Mouse (Mus musculus): ENCODE measurements around the gene Alox8.

The Alox8 gene

DNA sequence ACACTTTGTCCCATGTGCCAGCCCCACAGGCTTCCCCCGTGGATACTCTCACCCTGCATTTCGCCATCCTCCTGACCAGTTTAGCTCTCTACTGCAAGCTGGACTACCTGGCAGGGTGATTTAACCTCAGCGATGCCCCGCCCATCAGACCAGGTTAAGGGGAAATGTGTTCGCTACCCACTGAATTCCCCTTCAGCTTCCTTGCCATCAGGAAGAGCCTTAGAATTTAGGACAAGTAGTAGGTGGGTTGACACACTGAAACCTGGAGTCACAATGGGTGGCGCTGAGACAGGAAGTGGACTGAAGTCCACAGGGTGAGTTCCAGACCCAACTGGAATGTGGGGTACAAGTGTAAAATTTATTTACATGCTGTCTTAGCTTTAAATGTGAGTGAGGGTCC lies at the start of gene Alox8:
Gene Alox8, minus strand, starts transcription at position 101 of the 400 bp plus-strand sequence.
- DNase-seq, result peak; percentile 49

DNA sequence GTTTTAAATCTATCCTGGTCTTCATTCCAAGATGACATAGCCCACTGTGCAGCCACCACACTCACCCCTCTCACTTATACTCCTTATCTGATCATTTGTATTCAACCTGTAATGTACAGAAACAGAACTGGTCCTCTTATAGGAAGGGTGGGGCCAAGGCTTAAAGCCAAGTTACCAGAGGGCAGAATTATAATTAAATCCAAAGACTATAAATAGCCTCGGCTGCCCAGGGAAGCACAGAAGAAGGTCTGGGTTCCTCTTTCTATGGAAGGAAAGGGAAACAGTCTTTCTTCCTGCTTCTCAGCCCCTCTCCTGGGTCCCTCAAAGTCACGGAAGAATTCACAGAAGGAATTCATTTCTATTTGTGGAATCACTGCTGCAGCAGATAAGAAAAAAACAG lies 48.0 kb upstream of the Alox8 start:
- DNase-seq, result peak; percentile 92

DNA sequence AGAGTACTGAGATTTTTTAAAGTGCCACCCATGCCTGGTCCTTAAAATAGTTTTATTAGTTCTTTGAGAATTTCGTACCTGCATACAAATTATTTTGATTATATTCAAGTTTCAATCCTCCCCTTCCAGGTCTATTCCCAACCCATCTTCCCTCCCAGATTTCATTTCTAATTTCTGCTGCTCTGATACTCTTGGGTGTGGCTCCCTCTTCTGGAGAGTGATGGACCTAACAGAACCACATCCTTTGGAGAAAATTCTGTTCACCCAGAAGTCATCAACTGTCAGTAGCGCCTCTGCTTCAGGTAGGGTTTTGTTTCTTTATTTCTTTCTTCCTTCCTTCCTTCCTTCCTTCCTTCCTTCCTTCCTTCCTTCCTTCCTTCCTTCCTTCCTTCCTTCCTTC lies 47.3 kb upstream of the Alox8 start:
- no peak for DNase-seq

- DNase-seq, result no peak
Measured at GRCm38 (mm10) chr11:69236926-69237260, 39.2 kb upstream of the Alox8 start, which contains the start of gene Gucy2e. Gene Gucy2e, minus strand, starts transcription at chr11:69237036.

- peak; percentile 88 for DNase-seq
Measured at GRCm38 (mm10) chr11:69236061-69236925, 38.6 kb upstream of the Alox8 start.

GRCm38 (mm10) chr11:69235285-69236060 lies 37.8 kb upstream of the Alox8 start:
- DNase-seq, result peak; percentile 96

DNA sequence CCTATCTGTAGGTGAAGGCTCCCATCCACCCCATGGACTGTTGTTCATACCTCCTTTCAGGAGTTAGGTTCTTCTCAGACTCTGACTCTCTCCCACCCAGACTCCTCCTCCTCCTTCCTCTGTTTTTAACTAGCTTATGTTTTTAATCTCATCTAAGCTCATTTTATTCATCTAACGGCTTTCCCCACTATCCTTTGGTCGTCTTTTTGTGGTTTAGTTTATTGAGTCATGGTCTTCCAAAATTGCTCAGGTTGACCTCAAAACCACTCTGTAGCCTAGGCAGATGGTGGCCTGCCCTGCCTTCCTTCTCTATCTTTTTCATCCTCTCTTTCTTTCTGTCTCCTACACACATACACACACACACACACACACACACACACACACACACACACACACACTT lies 35.5 kb upstream of the Alox8 start:
- no peak for DNase-seq

- DNase-seq, result no peak
Measured at GRCm38 (mm10) chr11:69230420-69230819, 32.8 kb upstream of the Alox8 start.

- peak; percentile 13 for DNase-seq
Measured at GRCm38 (mm10) chr11:69225715-69226114, 28.1 kb upstream of the Alox8 start.

- peak; percentile 97 for DNase-seq
Measured at GRCm38 (mm10) chr11:69223101-69223500, 25.5 kb upstream of the Alox8 start.

GRCm38 (mm10) chr11:69221070-69221469 lies 23.4 kb upstream of the Alox8 start:
- peak; percentile 95 for DNase-seq

- peak; percentile 53 for DNase-seq
Measured at GRCm38 (mm10) chr11:69218661-69219060, 21.0 kb upstream of the Alox8 start.

DNA sequence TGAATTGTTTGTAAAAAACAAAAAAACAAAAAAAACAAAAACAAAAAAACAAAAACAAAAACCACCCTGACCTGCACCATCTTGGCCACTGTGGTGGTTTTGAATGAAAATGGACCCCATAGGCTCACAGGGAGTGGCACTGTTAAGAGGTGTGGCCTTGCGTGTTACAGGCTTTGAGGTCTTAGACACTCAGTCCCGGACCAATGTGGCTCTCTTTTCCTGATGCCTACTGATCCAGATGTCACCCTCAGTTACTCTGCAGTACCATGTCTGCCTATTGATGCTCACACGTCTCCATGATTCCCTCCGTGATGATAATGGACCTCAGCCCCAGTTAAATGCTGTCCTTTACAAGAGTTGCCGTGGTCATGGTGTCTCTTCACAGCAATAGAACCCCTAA lies 19.8 kb upstream of the Alox8 start:
- DNase-seq, result peak; percentile 55

- DNase-seq, result peak; percentile 28
Measured at GRCm38 (mm10) chr11:69211431-69211830, 13.8 kb upstream of the Alox8 start.

DNA sequence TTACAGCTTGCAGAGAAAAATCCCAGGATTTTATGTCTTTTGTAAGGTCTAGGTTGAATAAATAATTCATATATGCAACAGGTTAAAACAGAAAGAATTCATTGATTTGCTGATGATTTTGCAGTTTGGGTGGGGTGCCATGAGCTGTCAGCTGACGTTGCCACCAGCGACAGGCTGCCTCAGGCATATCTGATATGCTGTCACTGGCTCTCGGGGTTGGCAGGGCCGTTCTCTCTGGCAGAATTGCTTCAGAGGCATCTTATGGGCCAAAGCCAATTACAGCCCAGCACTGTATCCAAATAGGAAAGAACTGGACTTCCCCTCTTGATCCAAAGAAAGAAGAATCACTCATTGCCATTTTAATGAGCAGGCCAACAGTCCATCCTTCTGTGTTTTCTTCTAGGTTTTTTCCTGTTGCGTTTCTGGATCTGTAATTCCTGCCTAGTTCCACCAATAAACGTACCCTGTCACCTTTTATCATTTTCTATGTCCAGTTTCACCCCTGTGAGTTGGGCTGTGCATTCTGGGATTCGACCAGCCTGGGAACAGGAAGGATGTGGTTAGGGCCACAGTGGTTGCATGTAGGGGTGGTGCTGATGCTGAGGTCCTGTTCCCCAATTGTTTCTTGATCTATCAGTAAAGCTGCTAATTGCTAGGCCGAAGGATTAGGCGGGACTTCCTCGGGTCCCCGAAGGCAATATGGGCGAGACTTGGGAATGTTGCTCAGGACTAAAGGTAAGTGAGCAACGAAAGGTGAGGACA lies 5.0 kb upstream of the Alox8 start:
- peak; percentile 83 for DNase-seq

DNA sequence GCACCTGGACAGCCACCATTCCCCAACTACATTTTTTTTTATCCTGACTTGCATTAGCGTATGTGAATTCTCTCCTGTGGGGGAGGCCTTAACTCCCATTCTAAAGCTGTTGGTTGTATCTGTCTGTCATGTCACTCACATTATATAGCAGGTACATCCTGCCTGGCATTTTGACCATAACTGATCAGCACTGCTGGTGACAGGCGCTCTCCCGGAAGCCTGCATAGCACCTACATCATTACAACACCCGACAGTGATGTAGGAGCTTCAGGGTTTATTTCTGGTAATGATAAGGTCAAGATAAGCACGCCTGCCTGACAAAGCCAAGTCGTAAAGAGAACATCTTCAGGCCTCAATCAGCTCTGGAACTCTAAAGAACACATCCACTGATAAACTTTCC lies 2.6 kb upstream of the Alox8 start:
- DNase-seq, result peak; percentile 68

DNA sequence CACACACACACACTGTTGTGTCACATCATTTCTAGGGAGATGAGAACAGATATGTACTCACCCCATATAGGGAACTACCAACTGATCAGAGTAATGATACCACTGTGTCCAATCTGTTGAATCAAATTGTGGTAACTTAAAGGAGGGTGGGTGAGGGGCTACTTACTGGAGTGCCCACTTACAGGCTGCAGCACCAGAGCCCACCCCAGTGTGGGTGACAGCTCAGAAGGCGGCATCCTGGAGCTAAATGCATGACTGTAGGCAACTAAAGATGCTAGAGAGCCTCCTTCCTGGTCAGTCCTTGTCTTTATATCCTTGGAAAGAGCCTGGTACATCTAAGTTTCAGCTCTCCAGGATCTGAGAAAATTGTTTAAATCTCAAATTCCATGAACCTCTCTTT lies 1.6 kb upstream of the Alox8 start:
- peak; percentile 66 for DNase-seq

- DNase-seq, result peak; percentile 83
Measured at GRCm38 (mm10) chr11:69197194-69197593, 449 bp downstream of the Alox8 start.

DNA sequence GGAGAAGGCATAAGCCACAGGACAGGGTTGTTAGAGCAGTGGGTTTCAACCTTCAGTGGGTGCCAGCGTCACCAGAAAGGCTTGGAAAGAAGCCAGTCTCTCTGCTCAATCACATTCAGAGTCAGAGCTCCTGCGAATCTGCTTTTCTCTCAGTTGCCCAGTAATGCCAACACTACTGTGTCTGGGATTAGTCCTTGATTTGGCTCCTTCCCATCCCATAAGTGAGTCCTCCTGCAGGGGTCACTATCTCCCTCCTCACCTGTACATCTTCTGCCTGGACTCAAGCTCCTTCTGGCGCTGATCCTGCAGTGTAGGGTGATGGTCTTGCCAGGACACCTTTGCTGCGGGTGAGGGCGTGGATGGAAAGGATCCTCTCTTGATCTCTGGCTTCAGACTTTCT lies 877 bp downstream of the Alox8 start:
- peak; percentile 72 for DNase-seq

- peak; percentile 64 for DNase-seq
Measured at GRCm38 (mm10) chr11:69192840-69193239, 4.8 kb downstream of the Alox8 start.

- DNase-seq, result peak; percentile 53
Measured at GRCm38 (mm10) chr11:69185936-69186335, 11.7 kb downstream of the Alox8 start.

GRCm38 (mm10) chr11:69185031-69185430 lies 12.6 kb downstream of the Alox8 start:
- DNase-seq, result peak; percentile 76

DNA sequence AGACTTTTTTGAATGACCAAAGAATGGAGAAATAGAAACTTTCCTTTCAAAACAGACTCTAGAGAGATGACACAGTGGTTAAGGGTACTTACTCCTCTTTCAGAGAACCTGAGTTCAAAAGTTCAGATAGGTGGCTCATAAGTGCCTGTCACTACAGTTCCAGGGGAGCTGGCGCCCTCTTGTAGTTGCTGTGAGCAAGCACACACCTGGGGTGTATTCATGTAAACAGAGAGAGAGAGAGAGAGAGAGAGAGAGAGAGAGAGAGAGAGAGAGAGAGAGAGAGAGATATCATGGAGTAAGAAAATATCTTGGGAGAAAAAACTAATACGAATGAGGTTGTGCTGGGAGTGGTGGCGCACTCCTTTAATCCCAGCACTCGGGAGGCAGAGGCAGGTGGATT lies 17.5 kb downstream of the Alox8 start:
- DNase-seq, result peak; percentile 31
